Mouse (Mus musculus): ENCODE measurements around the gene Psmb4. TPM values are rescaled to one million over a fixed set of nuclear protein-coding genes. Genes with fewer than 3 reads are reported as not detected.

The Psmb4 gene
- total RNA-seq, 2 experiments from 2014 or later: 253 to 304 TPM

Other genes starting within 250 kb of the Psmb4 start
- gene Gm10972, start 243.8 kb downstream of the Psmb4 start, total RNA-seq (2021): not detected
- gene Tuft1, start 228.1 kb downstream of the Psmb4 start, total RNA-seq (2021): 1 to 10 TPM; 2.0 to 2.2 TPM
- gene Selenbp2, start 193.4 kb downstream of the Psmb4 start, total RNA-seq (2021): 1 to 10 TPM in 1 of 2 experiments, not detected in 1; 1.0 TPM
- gene Cgn, start 100.5 kb downstream of the Psmb4 start, total RNA-seq (2021): 1 to 10 TPM; 3.1 to 3.2 TPM
- 10 to 100 TPM; 47.6 to 57.9 TPM for gene Pogz, start 49.4 kb downstream of the Psmb4 start, total RNA-seq (2021)
- gene Selenbp1, start 46.1 kb upstream of the Psmb4 start, total RNA-seq (2021): 10 to 100 TPM; 10.3 to 10.6 TPM
- gene Rfx5, start 67.1 kb upstream of the Psmb4 start, total RNA-seq (2021): 10 to 100 TPM; 18.8 to 22.3 TPM
- 10 to 100 TPM; 52.5 to 58.0 TPM for gene Pi4kb, start 87.8 kb upstream of the Psmb4 start, total RNA-seq (2021)
- 10 to 100 TPM; 23.4 to 30.0 TPM for gene Zfp687, start 128.5 kb upstream of the Psmb4 start, total RNA-seq (2021)
- gene Psmd4, start 155.7 kb upstream of the Psmb4 start, total RNA-seq (2021): 100 to 1,000 TPM; 156 to 163 TPM
- 10 to 100 TPM; 57.6 to 58.0 TPM for gene Pip5k1a, start 220.0 kb upstream of the Psmb4 start, total RNA-seq (2021)
- 10 to 100 TPM; 46.2 to 50.3 TPM for gene Vps72, start 224.1 kb upstream of the Psmb4 start, total RNA-seq (2021)
- under 1 TPM; 0.76 to 0.94 TPM for gene Tmod4, start 237.5 kb upstream of the Psmb4 start, total RNA-seq (2021)
- 10 to 100 TPM; 43.1 to 48.2 TPM for gene Scnm1, start 247.1 kb upstream of the Psmb4 start, total RNA-seq (2021)
- gene Lysmd1, start 247.1 kb upstream of the Psmb4 start, total RNA-seq (2021): 10 to 100 TPM; 16.5 to 18.4 TPM